Mouse (Mus musculus) T-helper 17 cell (primary cell): ENCODE data around the gene Tmem131l.

Experiments used
- in situ Hi-C, 2 experiments: fragments of 300-600 bp; cut with MboI, MseI; formaldehyde crosslinking; loops; 1 replicate in 1 of 2; 2 replicates in 1 of 2; pipeline ENCODE4 v1.15.1; 2025; ENCODE audit warnings: high pct_unique_total_duplicates in 2 of 2

Gene Tmem131l

GRCm38 (mm10) chr3:84039646-84040475, at the start of gene Tmem131l:
TSS of gene Tmem131l (minus strand) at chr3:84040175.
- in situ Hi-C loops, result loop anchor here in 1 of 2 experiments (10.0 kb wide), 1 partner anchor 1955 kb away; no protein-coding TSS in a partner anchor

GRCm38 (mm10) chr3:84086921-84087320, 46.9 kb upstream of the Tmem131l start:
- in situ Hi-C loops, result no loop called here

- in situ Hi-C loops, result no loop called here
These were observed 46.4 kb upstream of the Tmem131l start for GRCm38 (mm10) chr3:84086337-84086736.

- in situ Hi-C loops, result no loop called here
These were observed 45.5 kb upstream of the Tmem131l start for GRCm38 (mm10) chr3:84085429-84085828.

- in situ Hi-C loops, result no loop called here
These were observed 41.3 kb upstream of the Tmem131l start for GRCm38 (mm10) chr3:84081208-84081722.

- in situ Hi-C loops, result no loop called here
These were observed 40.1 kb upstream of the Tmem131l start for GRCm38 (mm10) chr3:84080074-84080473.

GRCm38 (mm10) chr3:84077505-84077904, 37.5 kb upstream of the Tmem131l start:
- in situ Hi-C loops, result no loop called here

- in situ Hi-C loops, result no loop called here
These were observed 36.8 kb upstream of the Tmem131l start for GRCm38 (mm10) chr3:84076543-84077332.

DNA sequence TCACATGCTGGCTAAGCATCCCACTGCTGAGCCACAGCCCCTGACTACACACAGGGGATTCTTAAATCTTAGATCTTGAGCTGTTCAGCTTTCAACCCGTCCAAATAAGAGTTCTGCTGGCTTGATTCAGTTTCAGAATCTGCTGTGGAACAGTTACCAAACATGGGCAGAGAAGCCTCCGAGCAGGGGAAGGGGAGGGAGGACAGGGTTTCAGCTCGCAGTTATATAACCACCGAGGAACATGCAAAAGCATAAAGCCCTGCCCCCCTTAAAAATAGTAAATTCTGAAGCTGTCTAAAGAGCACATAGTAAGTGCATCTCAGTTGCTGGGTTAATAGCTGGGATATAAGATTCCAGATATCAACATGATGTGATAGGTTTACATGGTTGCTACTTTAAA, 35.5 kb upstream of the Tmem131l start:
- in situ Hi-C loops, result no loop called here

GRCm38 (mm10) chr3:84074777-84075176, 34.8 kb upstream of the Tmem131l start:
- in situ Hi-C loops, result loop anchor here in 1 of 2 experiments (25.0 kb wide), 1 partner anchor 763 kb away; no protein-coding TSS in a partner anchor

- in situ Hi-C loops, result loop anchor here in 1 of 2 experiments (25.0 kb wide), 1 partner anchor 766 kb away; no protein-coding TSS in a partner anchor
These were observed 31.7 kb upstream of the Tmem131l start for GRCm38 (mm10) chr3:84071641-84072040.

GRCm38 (mm10) chr3:84070811-84071210, 30.8 kb upstream of the Tmem131l start:
- in situ Hi-C loops, result loop anchor here in 1 of 2 experiments (25.0 kb wide), 1 partner anchor 766 kb away; no protein-coding TSS in a partner anchor

- in situ Hi-C loops, result loop anchor here in 1 of 2 experiments (25.0 kb wide), 1 partner anchor 768 kb away; no protein-coding TSS in a partner anchor
These were observed 29.1 kb upstream of the Tmem131l start for GRCm38 (mm10) chr3:84068831-84069709.

GRCm38 (mm10) chr3:84065825-84066224, 25.9 kb upstream of the Tmem131l start:
- in situ Hi-C loops, result loop anchor here in 1 of 2 experiments (25.0 kb wide), 1 partner anchor 771 kb away; no protein-coding TSS in a partner anchor

DNA sequence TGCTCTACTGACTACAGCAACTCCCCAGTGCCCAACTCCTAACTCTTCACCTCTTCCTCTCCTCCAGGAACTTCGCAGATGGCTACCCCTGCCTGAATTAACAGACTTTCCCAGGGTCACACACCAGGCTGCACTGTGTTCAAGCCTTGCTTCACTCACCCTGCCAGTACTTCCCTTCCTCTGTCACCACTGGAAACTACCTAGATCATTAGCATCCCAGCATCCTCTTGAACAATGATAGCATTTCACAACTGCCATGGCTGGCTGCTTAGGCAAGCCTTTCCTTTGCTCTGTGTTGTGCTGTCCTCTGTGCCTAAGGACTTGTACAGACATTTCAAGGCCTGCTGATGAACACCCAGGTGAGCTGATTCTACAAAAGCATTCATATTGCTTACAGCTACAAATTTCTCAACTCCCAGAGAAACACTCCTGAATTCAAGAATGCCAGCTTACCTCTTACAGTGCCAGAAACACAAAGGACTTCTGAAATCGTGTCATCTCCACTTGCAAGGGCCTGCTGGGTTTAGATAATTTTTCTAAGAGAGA, 23.5 kb upstream of the Tmem131l start:
- in situ Hi-C loops, result loop anchor here in 1 of 2 experiments (25.0 kb wide), 1 partner anchor 774 kb away; no protein-coding TSS in a partner anchor

- in situ Hi-C loops, result loop anchor here in 1 of 2 experiments (25.0 kb wide), 1 partner anchor 776 kb away; no protein-coding TSS in a partner anchor
These were observed 21.8 kb upstream of the Tmem131l start for GRCm38 (mm10) chr3:84061523-84062453.

DNA sequence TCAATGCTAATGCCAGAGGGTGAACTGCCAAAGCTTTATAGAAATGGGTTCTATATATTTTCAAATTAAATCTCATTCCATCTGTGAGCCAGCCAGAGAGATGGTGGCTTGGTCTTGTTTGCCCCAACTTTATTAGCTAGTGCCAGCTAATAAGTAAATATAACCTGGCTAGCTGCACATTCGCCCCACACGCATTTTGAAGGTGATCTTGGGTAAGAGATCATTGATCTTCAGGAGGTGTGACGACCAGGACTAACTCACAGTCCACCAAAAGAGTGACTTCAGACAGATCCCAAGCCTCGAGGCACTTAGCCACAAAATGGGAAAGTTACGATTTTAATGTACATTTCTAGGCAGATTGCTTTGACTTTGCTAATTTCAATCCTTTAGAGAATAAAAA, 21.0 kb upstream of the Tmem131l start:
- in situ Hi-C loops, result loop anchor here in 1 of 2 experiments (25.0 kb wide), 1 partner anchor 776 kb away; no protein-coding TSS in a partner anchor

GRCm38 (mm10) chr3:84060128-84060527, 20.2 kb upstream of the Tmem131l start:
- in situ Hi-C loops, result loop anchor here in 1 of 2 experiments (25.0 kb wide), 1 partner anchor 777 kb away; no protein-coding TSS in a partner anchor

DNA sequence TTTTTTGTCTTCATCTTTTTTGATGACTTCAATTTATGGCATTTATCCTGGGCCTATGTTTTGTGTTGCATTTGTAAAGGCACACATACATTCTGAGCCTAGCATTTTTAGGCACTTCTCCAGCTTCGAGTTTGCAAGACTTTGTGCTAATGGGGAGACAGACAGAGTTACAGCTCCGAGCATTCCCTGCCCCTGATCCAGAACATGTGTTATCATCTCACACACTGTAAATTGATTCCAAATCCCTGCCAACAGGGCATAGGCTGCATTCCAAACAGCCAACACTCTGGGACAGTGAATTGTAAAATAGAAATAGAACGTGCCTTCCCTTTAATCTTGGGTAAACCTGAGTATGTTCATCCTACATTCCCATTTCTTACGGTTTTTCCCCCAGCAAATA, 19.7 kb upstream of the Tmem131l start:
- in situ Hi-C loops, result loop anchor here in 1 of 2 experiments (25.0 kb wide), 1 partner anchor 778 kb away; no protein-coding TSS in a partner anchor
